26 mouse cellular contexts compared by ENCODE assay signal in genomic region chr16:17636904-17637303, GRCm38 (mm10). TPM values are rescaled to one million over a fixed set of nuclear protein-coding genes. Genes with fewer than 3 reads are reported as not detected.
DNase-seq lines count a peak whose midpoint lies in the region; ATAC-seq lines count a peak whose summit lies in the region.
"Had no signal": no experiment of that assay in that cellular context is flagged by ENCODE, and none has a peak within 500 bp of the region (broad histone marks: within the 10 kb centered on the region; RNA-seq: fewer than 3 reads in every experiment).

No protein-coding gene starts in this region.

- no peak overlapping the region for H3K4me2 ChIP-seq in forebrain, embryonic 15.5 days (replicated peaks)
- no peak overlapping the region for H3K4me2 ChIP-seq in forebrain, embryonic 16.5 days (ENCODE audit: low read length)
- no peak overlapping the region for H3K4me2 ChIP-seq in heart, embryonic 15.5 days
- H3K4me2 ChIP-seq in liver, embryonic 15.5 days, result no peak overlapping the region; the same call in 1 of the 2 replicates
- H3K4me2 ChIP-seq: forebrain, embryonic 12.5 days; hindbrain, embryonic 14.5 days; midbrain, embryonic 13.5 days; neural tube, embryonic 13.5 days had no signal

- intact Hi-C loops in heart, postnatal 25 days (cut with DNase I), result no loop called here

- H3K36me3 ChIP-seq in forebrain, embryonic 15.5 days, result peaks cover 53% of the 10 kb centered on the region
- peaks cover 17% of the 10 kb centered on the region for H3K36me3 ChIP-seq in forebrain, embryonic 16.5 days (ENCODE audit: control insufficient read depth, insufficient read depth)
- peaks cover 50% of the 10 kb centered on the region for H3K36me3 ChIP-seq in heart, embryonic 15.5 days
- H3K36me3 ChIP-seq in liver, embryonic 15.5 days (replicated peaks), result peaks cover 74% of the 10 kb centered on the region

- no peaks in the 10 kb centered on the region for H3K27me3 ChIP-seq in forebrain, embryonic 15.5 days
- H3K27me3 ChIP-seq in forebrain, embryonic 16.5 days (replicated peaks; ENCODE audit: control insufficient read depth, insufficient read depth, low read length), result no peaks in the 10 kb centered on the region
- H3K27me3 ChIP-seq in heart, embryonic 15.5 days, result no peaks in the 10 kb centered on the region
- no peaks in the 10 kb centered on the region for H3K27me3 ChIP-seq in liver, embryonic 15.5 days
- H3K27me3 ChIP-seq: forebrain, embryonic 12.5 days; megakaryocyte, embryonic 14.5 days; midbrain, embryonic 13.5 days; neural tube, embryonic 13.5 days had no signal

- ATAC-seq in forebrain, embryonic 15.5 days (replicated peaks), result no peak
- no peak for ATAC-seq in forebrain, embryonic 16.5 days
- no peak; the same call in 1 of the 2 replicates for ATAC-seq in heart, embryonic 15.5 days (replicated peaks; ENCODE audit: insufficient number of reproducible peaks, insufficient read depth, low FRiP score, low read depth)
- no peak for ATAC-seq in liver, embryonic 15.5 days (ENCODE audit: insufficient read depth)
- ATAC-seq: midbrain, embryonic 13.5 days had no signal

- no peaks in the 10 kb centered on the region for H3K4me1 ChIP-seq in forebrain, embryonic 15.5 days
- no peaks in the 10 kb centered on the region for H3K4me1 ChIP-seq in forebrain, embryonic 16.5 days (replicated peaks; ENCODE audit: control insufficient read depth, insufficient read depth, low read length)
- peaks cover 26% of the 10 kb centered on the region for H3K4me1 ChIP-seq in heart, embryonic 15.5 days (replicated peaks)
- H3K4me1 ChIP-seq in liver, embryonic 15.5 days (replicated peaks), result peaks cover 60% of the 10 kb centered on the region
- H3K4me1 ChIP-seq: forebrain, embryonic 12.5 days; midbrain, embryonic 13.5 days; neural tube, embryonic 13.5 days had no signal

- DNase-seq in heart, postnatal 25 days (ENCODE audit: low spot score), result no peak
- peak; percentile 28 for DNase-seq in c-Kit-positive CD71-positive TER-119-negative erythroid progenitor cells, embryonic 14.5 days (ENCODE audit: low read depth)
- no peak for DNase-seq in layer of hippocampus, postnatal 14 days (ENCODE audit: low spot score in 2 of 2)
- no peak for DNase-seq in spleen, adult 12 weeks (ENCODE audit: low spot score)
- DNase-seq: adrenal gland, postnatal 25 days; cerebellum, adult 9-11 months; gastrocnemius, postnatal 25 days; kidney, adult 9 months; kidney, postnatal 10 days; lung, postnatal 36 days; right cerebral cortex, postnatal 4 days; thymus, adult 2 months; thymus, postnatal 36 days had no signal

- no peak overlapping the region for H3K4me3 ChIP-seq in forebrain, embryonic 15.5 days
- no peak overlapping the region for H3K4me3 ChIP-seq in forebrain, embryonic 16.5 days (replicated peaks; ENCODE audit: low read length)
- no peak overlapping the region for H3K4me3 ChIP-seq in heart, embryonic 15.5 days
- H3K4me3 ChIP-seq in liver, embryonic 15.5 days (replicated peaks), result no peak overlapping the region
- H3K4me3 ChIP-seq: erythroblast, embryonic 14.5 days; forebrain, embryonic 12.5 days; megakaryocyte, embryonic 14.5 days; midbrain, embryonic 13.5 days; neural tube, embryonic 13.5 days had no signal

- H3K27ac ChIP-seq in forebrain, embryonic 15.5 days (replicated peaks), result no peak overlapping the region
- H3K27ac ChIP-seq in forebrain, embryonic 16.5 days (ENCODE audit: low read length), result no peak overlapping the region
- peak overlapping the region; percentile 34; the same call in 1 of the 2 replicates for H3K27ac ChIP-seq in heart, embryonic 15.5 days
- H3K27ac ChIP-seq in liver, embryonic 15.5 days (replicated peaks), result peak overlapping the region; percentile 95
- H3K27ac ChIP-seq: forebrain, embryonic 12.5 days; hindbrain, embryonic 14.5 days; midbrain, embryonic 13.5 days; neural tube, embryonic 13.5 days had no signal

- 0 out of 2 replicates have a peak overlapping the region, but pooled peaks have one; percentile 13 for H3K9ac ChIP-seq in forebrain, embryonic 15.5 days (replicated peaks)
- H3K9ac ChIP-seq in forebrain, embryonic 16.5 days (replicated peaks; ENCODE audit: low read depth, low read length), result no peak overlapping the region
- H3K9ac ChIP-seq in heart, embryonic 15.5 days, result no peak overlapping the region
- no peak overlapping the region; the same call in 1 of the 2 replicates for H3K9ac ChIP-seq in liver, embryonic 15.5 days
- H3K9ac ChIP-seq: forebrain, embryonic 12.5 days; hindbrain, embryonic 14.5 days; midbrain, embryonic 13.5 days; neural tube, embryonic 13.5 days had no signal

- no peaks in the 10 kb centered on the region for H3K9me3 ChIP-seq in forebrain, embryonic 15.5 days
- no peaks in the 10 kb centered on the region for H3K9me3 ChIP-seq in forebrain, embryonic 16.5 days (ENCODE audit: control insufficient read depth, low read length)
- no peaks in the 10 kb centered on the region for H3K9me3 ChIP-seq in heart, embryonic 15.5 days (replicated peaks)
- no peaks in the 10 kb centered on the region for H3K9me3 ChIP-seq in liver, embryonic 15.5 days (replicated peaks)
- H3K9me3 ChIP-seq: forebrain, embryonic 12.5 days; G1E; megakaryocyte, embryonic 14.5 days; midbrain, embryonic 13.5 days; neural tube, embryonic 13.5 days had no signal

- WGBS in forebrain, embryonic 15.5 days, result 84% methylated on average over 2 of the region's 2 CpGs
- WGBS in forebrain, embryonic 16.5 days, result 85% methylated on average over 2 of the region's 2 CpGs
- WGBS in heart, embryonic 15.5 days, result 68% methylated on average over 2 of the region's 2 CpGs
- WGBS in liver, embryonic 15.5 days (ENCODE audit: insufficient replicate concordance), result 50% methylated on average over 2 of the region's 2 CpGs

RNA-seq across cellular contexts. Expression of gene Ccdc74a, which starts 9.4 kb away (rescaled TPM):
- polyA plus RNA-seq in forebrain, embryonic 15.5 days (2015; fragmentation: Nextera tagmentation; extraction: Ambion mirVana), result 6.6 and 8.3 TPM in 2 replicates
- polyA plus RNA-seq in forebrain, embryonic 16.5 days (2015; fragmentation: Nextera tagmentation; extraction: Ambion mirVana), result 5.5 and 7.7 TPM in 2 replicates
- polyA plus RNA-seq in heart, embryonic 15.5 days (2015; fragmentation: Nextera tagmentation; extraction: Ambion mirVana), result 3.1 and 3.2 TPM in 2 replicates
- under 1 TPM in 1 of 2 experiments, not detected in 1; 0.36 TPM for total RNA-seq in heart, postnatal 25 days (2021)
- 2.0 and 2.5 TPM in 2 replicates for polyA plus RNA-seq in liver, embryonic 15.5 days (2015; fragmentation: Nextera tagmentation; extraction: Ambion mirVana)
- 10 to 100 TPM; 39.9 to 48.2 TPM for total RNA-seq in layer of hippocampus, postnatal 14 days (2021)
- total RNA-seq: hematopoietic stem cell, adult 5-6 weeks; liver, adult 2 months had no signal
- polyA plus RNA-seq: liver, adult 2 months had no signal

RNA-seq across cellular contexts. Expression of gene Smpd4, which starts 17.8 kb away (rescaled TPM):
- 30.6 and 32.7 TPM in 2 replicates for polyA plus RNA-seq in forebrain, embryonic 15.5 days (2015; fragmentation: Nextera tagmentation; extraction: Ambion mirVana)
- polyA plus RNA-seq in forebrain, embryonic 16.5 days (2015; fragmentation: Nextera tagmentation; extraction: Ambion mirVana), result 33.4 and 38.3 TPM in 2 replicates
- 17.2 and 23.2 TPM in 2 replicates for polyA plus RNA-seq in heart, embryonic 15.5 days (2015; fragmentation: Nextera tagmentation; extraction: Ambion mirVana)
- 10 to 100 TPM; 18.3 to 20.7 TPM for total RNA-seq in heart, postnatal 25 days (2021)
- 14.0 and 14.3 TPM in 2 replicates for polyA plus RNA-seq in liver, embryonic 15.5 days (2015; fragmentation: Nextera tagmentation; extraction: Ambion mirVana)
- 10 to 100 TPM; 37.9 to 42.2 TPM for total RNA-seq in layer of hippocampus, postnatal 14 days (2021)

RNA-seq across cellular contexts. Expression of gene Slc7a4, which starts 53.9 kb away (rescaled TPM):
- 29.3 and 32.0 TPM in 2 replicates for polyA plus RNA-seq in forebrain, embryonic 15.5 days (2015; fragmentation: Nextera tagmentation; extraction: Ambion mirVana)
- polyA plus RNA-seq in forebrain, embryonic 16.5 days (2015; fragmentation: Nextera tagmentation; extraction: Ambion mirVana), result 35.0 and 44.5 TPM in 2 replicates
- 9.5 and 11.2 TPM in 2 replicates for polyA plus RNA-seq in heart, embryonic 15.5 days (2015; fragmentation: Nextera tagmentation; extraction: Ambion mirVana)
- 1 to 10 TPM; 1.4 to 2.3 TPM for total RNA-seq in heart, postnatal 25 days (2021)
- 1.9 and 2.4 TPM in 2 replicates for polyA plus RNA-seq in liver, embryonic 15.5 days (2015; fragmentation: Nextera tagmentation; extraction: Ambion mirVana)
- total RNA-seq in layer of hippocampus, postnatal 14 days (2021), result 10 to 100 TPM; 86.2 to 94.9 TPM
- polyA plus RNA-seq: erythroblast, embryonic 14.5 days; G1E had no signal

Comparison
In these comparisons a context has a peak if more than half of its experiments do, and no peak if none do; other contexts are left out.
1. H3K27ac ChIP-seq: peak in heart, embryonic 15.5 days (single experiment) and liver, embryonic 15.5 days (single experiment); none in forebrain, embryonic 15.5 days (single experiment) and forebrain, embryonic 16.5 days (single experiment).